Mouse (Mus musculus) intestine, postnatal 0 days (tissue): ENCODE measurements around the gene Caskin2. TPM values are rescaled to one million over a fixed set of nuclear protein-coding genes. Genes with fewer than 3 reads are reported as not detected.

Experiments
- ATAC-seq: fragments of 200-750 bp; cut with Nextera tagmentation; 2 replicates; pipeline ENCODE4 v1.8.0; 2017; ENCODE audit warnings: mild to moderate bottlenecking, moderate TSS enrichment, moderate library complexity
- H3K27ac ChIP-seq: fragments of 300-500 bp; sonication (generic); 2 replicates; pipeline ENCODE4 v1.5.1; 2014; ENCODE audit warnings: mild to moderate bottlenecking, low read depth, low read length, moderate library complexity
- H3K27me3 ChIP-seq: fragments of 300-500 bp; sonication (generic); replicated peaks from 2 replicates; pipeline ENCODE4 v1.6.1; 2014; ENCODE audit warnings: low read length, mixed read lengths; ENCODE audit not compliant: control insufficient read depth, insufficient read depth
- H3K36me3 ChIP-seq: fragments of 300-500 bp; sonication (generic); 2 replicates; pipeline ENCODE4 v1.6.1; 2014; ENCODE audit warnings: mild to moderate bottlenecking, moderate library complexity; ENCODE audit not compliant: control insufficient read depth, insufficient read depth
- H3K4me1 ChIP-seq: fragments of 300-500 bp; sonication (generic); replicated peaks from 2 replicates; pipeline ENCODE4 v1.6.1; 2014; ENCODE audit warnings: antibody characterized with exemption, low read length, mixed read lengths; ENCODE audit not compliant: control insufficient read depth, insufficient read depth
- H3K4me2 ChIP-seq: fragments of 300-500 bp; sonication (generic); replicated peaks from 2 replicates; pipeline ENCODE4 v1.6.1; 2014; ENCODE audit warnings: low read depth, mild to moderate bottlenecking, moderate library complexity
- H3K4me3 ChIP-seq: fragments of 300-500 bp; sonication (generic); 2 replicates; pipeline ENCODE4 v1.5.1; 2014; ENCODE audit warnings: low read depth, low read length
- H3K9ac ChIP-seq: fragments of 300-500 bp; sonication (generic); 2 replicates; pipeline ENCODE4 v1.6.1; 2014; ENCODE audit warnings: mild to moderate bottlenecking, low read depth, low read length
- H3K9me3 ChIP-seq: fragments of 300-500 bp; sonication (generic); 2 replicates; pipeline ENCODE4 v1.6.1; 2016; ENCODE audit warnings: mixed run types; ENCODE audit not compliant: control insufficient read depth
- CTCF ChIP-seq: sonication (generic); IDR thresholded peaks from 2 replicates; pipeline ENCODE4 v1.5.1; 2016; ENCODE audit warnings: low read depth, mild to moderate bottlenecking, control low read depth, antibody characterized with exemption, moderate library complexity
- WGBS: fragments of 180-500 bp; shearing (Covaris S2); extraction: QIAGEN DNeasy Blood & Tissue Kit; methylation state at CpG from one replicate; pipeline ENCODE4 v1.1.7; 2014; 5-methylcytosine and 5-hydroxymethylcytosine counted together
- polyA plus RNA-seq: library from polyadenylated mRNA; unstranded; fragments of >200 nt; fragmentation: Nextera tagmentation; extraction: Ambion mirVana; gene quantifications from 2 replicates; pipeline ENCODE4 v1.2.1, GENCODE M21; 2015

The Caskin2 gene
- polyA plus RNA-seq, 1 experiment from 2014 or later, result 7.4 TPM

- H3K4me2 ChIP-seq, result no peak overlapping the region
- no peak overlapping the region for H3K4me3 ChIP-seq
- H3K9me3 ChIP-seq, result no peaks in the 10 kb centered on the region
- H3K4me1 ChIP-seq, result no peaks in the 10 kb centered on the region
- H3K36me3 ChIP-seq, result peaks cover 88% of the 10 kb centered on the region
- TF ChIP-seq CTCF, result no peak
- H3K27ac ChIP-seq, result no peak overlapping the region
- H3K9ac ChIP-seq, result no peak overlapping the region
- 84% methylated on average over 24 of the region's 24 CpGs for WGBS
- ATAC-seq, result no peak
- no peaks in the 10 kb centered on the region for H3K27me3 ChIP-seq
These were observed 10.2 kb downstream of the Caskin2 start for GRCm38 (mm10) chr11:115803072-115803709.

- Histone ChIP-seq H3K4me3 (no peak overlapping the region), H3K9me3 (no peaks in the 10 kb centered on the region), H3K9ac (no peak overlapping the region), H3K4me2 (no peak overlapping the region), H3K4me1 (no peaks in the 10 kb centered on the region), H3K36me3 (peaks cover 90% of the 10 kb centered on the region), H3K27ac (no peak overlapping the region), H3K27me3 (no peaks in the 10 kb centered on the region)
- no peak for TF ChIP-seq CTCF
- no peak for ATAC-seq
- 87% methylated on average over 18 of the region's 18 CpGs for WGBS
These were observed 12.5 kb downstream of the Caskin2 start for GRCm38 (mm10) chr11:115800981-115801380.

- Histone ChIP-seq H3K9me3 (no peaks in the 10 kb centered on the region), H3K4me2 (no peak overlapping the region), H3K36me3 (peaks cover 96% of the 10 kb centered on the region), H3K27ac (no peak overlapping the region), H3K9ac (no peak overlapping the region), H3K4me1 (no peaks in the 10 kb centered on the region), H3K4me3 (no peak overlapping the region), H3K27me3 (no peaks in the 10 kb centered on the region)
- 72% methylated on average over 9 of the region's 9 CpGs for WGBS
- no peak for ATAC-seq
- no peak for TF ChIP-seq CTCF
These were observed 15.8 kb downstream of the Caskin2 start for GRCm38 (mm10) chr11:115797665-115798064.

- H3K27ac ChIP-seq, result no peak overlapping the region
- no peak for TF ChIP-seq CTCF
- 76% methylated on average over 15 of the region's 15 CpGs for WGBS
- no peaks in the 10 kb centered on the region for H3K9me3 ChIP-seq
- no peak for ATAC-seq
- H3K9ac ChIP-seq, result no peak overlapping the region
- H3K4me1 ChIP-seq, result no peaks in the 10 kb centered on the region
- H3K36me3 ChIP-seq, result peaks cover 96% of the 10 kb centered on the region
- no peaks in the 10 kb centered on the region for H3K27me3 ChIP-seq
- H3K4me2 ChIP-seq, result no peak overlapping the region
- no peak overlapping the region for H3K4me3 ChIP-seq
These were observed 16.5 kb downstream of the Caskin2 start for GRCm38 (mm10) chr11:115796898-115797297.

- Histone ChIP-seq H3K4me3 (no peak overlapping the region), H3K4me2 (no peak overlapping the region), H3K27ac (no peak overlapping the region), H3K9ac (no peak overlapping the region), H3K36me3 (peaks cover 92% of the 10 kb centered on the region), H3K9me3 (no peaks in the 10 kb centered on the region), H3K27me3 (no peaks in the 10 kb centered on the region), H3K4me1 (no peaks in the 10 kb centered on the region)
- TF ChIP-seq CTCF, result no peak
- WGBS, result 86% methylated on average over 14 of the region's 14 CpGs
- ATAC-seq, result no peak
These were observed 21.1 kb downstream of the Caskin2 start for GRCm38 (mm10) chr11:115792353-115792752.

GRCm38 (mm10) chr11:115791919-115792318, 21.5 kb downstream of the Caskin2 start:
- no peaks in the 10 kb centered on the region for H3K27me3 ChIP-seq
- H3K4me2 ChIP-seq, result no peak overlapping the region
- H3K4me1 ChIP-seq, result no peaks in the 10 kb centered on the region
- H3K36me3 ChIP-seq, result peaks cover 91% of the 10 kb centered on the region
- no peak overlapping the region for H3K4me3 ChIP-seq
- ATAC-seq, result no peak
- H3K27ac ChIP-seq, result no peak overlapping the region
- 92% methylated on average over 16 of the region's 16 CpGs for WGBS
- TF ChIP-seq CTCF, result no peak
- H3K9ac ChIP-seq, result no peak overlapping the region
- no peaks in the 10 kb centered on the region for H3K9me3 ChIP-seq
